23 mouse cellular contexts compared by ENCODE assay signal in genomic region chr9:44012164-44012563, GRCm38 (mm10). TPM values are rescaled to one million over a fixed set of nuclear protein-coding genes. Genes with fewer than 3 reads are reported as not detected.
A peak's percentile ranks its signal among the peaks of the same experiment; 100 is the strongest.
DNase-seq lines count a peak whose midpoint lies in the region; ATAC-seq and TF ChIP-seq lines count a peak whose summit lies in the region.
"Had no signal": no experiment of that assay in that cellular context is flagged by ENCODE, and none has a peak within 500 bp of the region (broad histone marks: within the 10 kb centered on the region; RNA-seq: fewer than 3 reads in every experiment).

No protein-coding gene starts in this region.

- no peak overlapping the region for H3K4me2 ChIP-seq in hindbrain, embryonic 15.5 days
- no peak overlapping the region for H3K4me2 ChIP-seq in hindbrain, embryonic 12.5 days (replicated peaks)
- no peak overlapping the region for H3K4me2 ChIP-seq in CH12.LX (ENCODE audit: insufficient read depth, low read depth, poor library complexity, severe bottlenecking)
- H3K4me2 ChIP-seq in midbrain, postnatal 0 days (ENCODE audit: low read depth, low read length, poor library complexity, severe bottlenecking) = no peak overlapping the region
- H3K4me2 ChIP-seq: limb, embryonic 13.5 days; lung, embryonic 14.5 days; neural tube, embryonic 12.5 days had no signal

- no peak for TF ChIP-seq POLR2A in CH12.LX (IDR thresholded peaks at IDR 0.05; ENCODE audit: low read depth, low read length)

- 0 out of 2 replicates have a peak overlapping the region, but pooled peaks have one; percentile 22 for H3K27ac ChIP-seq in hindbrain, embryonic 15.5 days (replicated peaks)
- H3K27ac ChIP-seq in hindbrain, embryonic 12.5 days = no peak overlapping the region
- no peak overlapping the region for H3K27ac ChIP-seq in CH12.LX (ENCODE audit: insufficient read depth, low read depth)
- H3K27ac ChIP-seq in midbrain, postnatal 0 days (ENCODE audit: low read depth, low read length) = 0 out of 2 replicates have a peak overlapping the region, but pooled peaks have one; percentile 32
- H3K27ac ChIP-seq: heart, embryonic 10.5 days; hindbrain, embryonic 10.5 days; limb, embryonic 13.5 days; liver, embryonic 14.5 days; neural tube, embryonic 12.5 days had no signal

- ATAC-seq in hindbrain, embryonic 15.5 days (ENCODE audit: low FRiP score, low read depth) = no peak
- ATAC-seq in hindbrain, embryonic 12.5 days (ENCODE audit: low FRiP score) = no peak
- peak; percentile 31; the same call in 1 of the 2 replicates for ATAC-seq in midbrain, postnatal 0 days (ENCODE audit: low FRiP score)
- no peak for ATAC-seq in erythroblast, adult 5-6 weeks (replicated peaks; ENCODE audit: low FRiP score, poor library complexity, severe bottlenecking)

- dilution Hi-C loops in CH12.LX (cut with MboI; ENCODE audit: extremely low pct_ligation_motif_present, extremely low pct_unique_long_range_greater_than_20kb, low sequenced_read_pairs) = no loop called here

- peaks cover 13% of the 10 kb centered on the region for H3K4me1 ChIP-seq in hindbrain, embryonic 15.5 days (replicated peaks)
- H3K4me1 ChIP-seq in hindbrain, embryonic 12.5 days = no peaks in the 10 kb centered on the region
- H3K4me1 ChIP-seq in CH12.LX (ENCODE audit: control insufficient read depth in 1 of 2, insufficient read depth in 2 of 2) = peaks cover 0 to 23% of the 10 kb centered on the region in 2 experiments; a peak in 2 of 4 replicates
- H3K4me1 ChIP-seq in midbrain, postnatal 0 days (ENCODE audit: insufficient read depth, low read length) = peaks cover 4% of the 10 kb centered on the region; the same call in 1 of the 2 replicates
- H3K4me1 ChIP-seq: limb, embryonic 13.5 days; neural tube, embryonic 12.5 days had no signal

- no peak for TF ChIP-seq RAD21 in CH12.LX (IDR thresholded peaks at IDR 0.05; ENCODE audit: low read depth, low read length)

- TF ChIP-seq CTCF in CH12.LX (conservative IDR thresholded peaks at IDR 0.05 in 1 of 2, IDR thresholded peaks at IDR 0.05 in 1 of 2; ENCODE audit: low read depth in 2 of 2, low read length in 2 of 2) = no peak
- no peak for TF ChIP-seq CTCF in midbrain, postnatal 0 days (IDR thresholded peaks at IDR 0.05)

- no peaks in the 10 kb centered on the region for H3K79me2 ChIP-seq in CH12.LX (replicated peaks; ENCODE audit: control insufficient read depth, extremely low read depth, insufficient read depth, poor library complexity, severe bottlenecking)

- H3K4me3 ChIP-seq in hindbrain, embryonic 15.5 days = no peak overlapping the region
- H3K4me3 ChIP-seq in hindbrain, embryonic 12.5 days = no peak overlapping the region
- H3K4me3 ChIP-seq in CH12.LX (replicated peaks in 1 of 3; ENCODE audit: low read depth in 2 of 3, low read length in 2 of 3, poor library complexity in 1 of 3) = no peak overlapping the region
- H3K4me3 ChIP-seq in midbrain, postnatal 0 days (ENCODE audit: low read depth, low read length) = no peak overlapping the region
- H3K4me3 ChIP-seq: heart, embryonic 10.5 days; hindbrain, embryonic 10.5 days; limb, embryonic 13.5 days; megakaryocyte, embryonic 14.5 days; neural tube, embryonic 12.5 days had no signal

- H3K9me3 ChIP-seq in hindbrain, embryonic 15.5 days = no peaks in the 10 kb centered on the region
- no peaks in the 10 kb centered on the region for H3K9me3 ChIP-seq in hindbrain, embryonic 12.5 days (replicated peaks)
- H3K9me3 ChIP-seq in CH12.LX (replicated peaks; ENCODE audit: low read length) = peaks cover 3% of the 10 kb centered on the region
- H3K9me3 ChIP-seq in midbrain, postnatal 0 days (ENCODE audit: low read length) = no peaks in the 10 kb centered on the region
- H3K9me3 ChIP-seq: heart, embryonic 10.5 days; hindbrain, embryonic 10.5 days; limb, embryonic 13.5 days; neural tube, embryonic 12.5 days had no signal

- WGBS in hindbrain, embryonic 15.5 days = 68% methylated on average over 6 of the region's 6 CpGs
- 75% methylated on average over 6 of the region's 6 CpGs for WGBS in hindbrain, embryonic 12.5 days
- 53% methylated on average over 6 of the region's 6 CpGs for WGBS in midbrain, postnatal 0 days

- H3K27me3 ChIP-seq in hindbrain, embryonic 15.5 days = no peaks in the 10 kb centered on the region
- H3K27me3 ChIP-seq in hindbrain, embryonic 12.5 days = no peaks in the 10 kb centered on the region
- peaks cover 45% of the 10 kb centered on the region for H3K27me3 ChIP-seq in CH12.LX (replicated peaks)
- no peaks in the 10 kb centered on the region for H3K27me3 ChIP-seq in midbrain, postnatal 0 days (ENCODE audit: insufficient read depth, low read length)
- H3K27me3 ChIP-seq: limb, embryonic 13.5 days; neural tube, embryonic 12.5 days had no signal

- H3K9ac ChIP-seq in hindbrain, embryonic 15.5 days = no peak overlapping the region
- no peak overlapping the region for H3K9ac ChIP-seq in hindbrain, embryonic 12.5 days
- no peak overlapping the region for H3K9ac ChIP-seq in CH12.LX (ENCODE audit: insufficient read depth, low read depth)
- no peak overlapping the region for H3K9ac ChIP-seq in midbrain, postnatal 0 days (replicated peaks; ENCODE audit: low read length, poor library complexity, severe bottlenecking)
- H3K9ac ChIP-seq: limb, embryonic 13.5 days; liver, embryonic 14.5 days; lung, embryonic 14.5 days; neural tube, embryonic 12.5 days had no signal

- in situ Hi-C loops in CH12.LX (cut with MboI; ENCODE audit: low pct_ligation_motif_present, low pct_unique_long_range_greater_than_20kb, low sequenced_read_pairs) = no loop called here

- TF ChIP-seq EP300 in CH12.LX (IDR thresholded peaks at IDR 0.05; ENCODE audit: low read length) = 0 out of 2 replicates have a peak, but pooled peaks have one; percentile 47

- peak; percentile 30 for DNase-seq in CH12.LX (ENCODE audit: extremely low read depth)
- DNase-seq in midbrain, postnatal 0 days (ENCODE audit: low spot score) = no peak
- DNase-seq in thymus, postnatal 25 days = peak; percentile 82
- DNase-seq in liver = no peak
- DNase-seq: adrenal gland, postnatal 10 days; cerebellum, adult 8-10 months; cerebellum, postnatal 36 days; embryo, embryonic 11 days; gastrocnemius, postnatal 36 days; kidney, adult 18-20 months; kidney, postnatal 4 days; lung, embryonic 14.5 days; lung, postnatal 36 days had no signal

- H3K36me3 ChIP-seq in hindbrain, embryonic 15.5 days = no peaks in the 10 kb centered on the region
- H3K36me3 ChIP-seq in hindbrain, embryonic 12.5 days = no peaks in the 10 kb centered on the region
- no peaks in the 10 kb centered on the region for H3K36me3 ChIP-seq in CH12.LX (replicated peaks in 1 of 2; ENCODE audit: control insufficient read depth in 1 of 2, insufficient read depth in 1 of 2, low read length in 1 of 2)
- H3K36me3 ChIP-seq in midbrain, postnatal 0 days (ENCODE audit: insufficient read depth, low read length) = no peaks in the 10 kb centered on the region
- H3K36me3 ChIP-seq: heart, embryonic 10.5 days; hindbrain, embryonic 10.5 days; limb, embryonic 13.5 days; neural tube, embryonic 12.5 days had no signal

TF ChIP-seq in CH12.LX, 34 proteins besides CTCF, POLR2A, EP300 and RAD21:
- peak; percentile 20; the same call in 1 of the 2 replicates for TF ChIP-seq ETS1 (conservative IDR thresholded peaks at IDR 0.05; ENCODE audit: low read depth, low read length)
- 0 out of 2 replicates have a peak, but pooled peaks have one; percentile 14 for TF ChIP-seq BHLHE40 (IDR thresholded peaks at IDR 0.05; ENCODE audit: low read depth, low read length)
- TF ChIP-seq TCF12 (IDR thresholded peaks at IDR 0.05; ENCODE audit: low read depth, low read length) = peak; percentile 70; the same call in 1 of the 2 replicates
- TF ChIP-seq ZNF384 (IDR thresholded peaks at IDR 0.05; ENCODE audit: low read depth, low read length) = no peak
- TF ChIP-seq RCOR1 (conservative IDR thresholded peaks at IDR 0.05; ENCODE audit: low read depth, low read length) = no peak
- TF ChIP-seq CHD1 (IDR thresholded peaks at IDR 0.05; ENCODE audit: low read depth, low read length) = no peak
- TF ChIP-seq SIN3A (IDR thresholded peaks at IDR 0.05; ENCODE audit: low read length) = no peak

RNA-seq across cellular contexts. Expression of gene Thy1, which starts 31.0 kb away (rescaled TPM):
- polyA plus RNA-seq in hindbrain, embryonic 15.5 days (2015; fragmentation: Nextera tagmentation; extraction: Ambion mirVana) = 7.2 and 8.2 TPM in 2 replicates
- not detected in 2 replicates for polyA plus RNA-seq in hindbrain, embryonic 12.5 days (2016; fragmentation: Nextera tagmentation; extraction: Ambion mirVana)
- not detected in 2 replicates for total RNA-seq in CH12.LX (2012; rRNA removed)
- total RNA-seq in CH12.LX (2014; rRNA removed) = not detected in 2 replicates
- not detected in 2 replicates for polyA plus RNA-seq in CH12.LX (2012; ENCODE audit: insufficient read length, low read depth)
- total RNA-seq in midbrain, postnatal 0 days (2014; rRNA removed) = 52.8 and 98.0 TPM in 2 replicates
- 24.7 and 28.8 TPM in 2 replicates for polyA plus RNA-seq in midbrain, postnatal 0 days (2015; fragmentation: Nextera tagmentation; extraction: Ambion mirVana)
- 1.5 and 9.0 TPM in 2 replicates for total RNA-seq in erythroblast, adult 5-6 weeks (2015; ENCODE audit: low replicate concordance)
- 5.0 TPM in 1 of 2 replicates, not detected in the other for total RNA-seq in erythroblast, adult 5-6 weeks (2017; ENCODE audit: low replicate concordance)
- polyA plus RNA-seq: C2C12 had no signal

RNA-seq across cellular contexts. Expression of gene Usp2, which starts 54.7 kb away (rescaled TPM):
- polyA plus RNA-seq in hindbrain, embryonic 15.5 days (2015; fragmentation: Nextera tagmentation; extraction: Ambion mirVana) = 12.2 and 15.2 TPM in 2 replicates
- polyA plus RNA-seq in hindbrain, embryonic 12.5 days (2016; fragmentation: Nextera tagmentation; extraction: Ambion mirVana) = 11.5 and 14.2 TPM in 2 replicates
- total RNA-seq in CH12.LX (2012; rRNA removed) = 1.3 and 2.2 TPM in 2 replicates
- total RNA-seq in CH12.LX (2014; rRNA removed) = 1.6 and 2.3 TPM in 2 replicates
- polyA plus RNA-seq in CH12.LX (2012; ENCODE audit: insufficient read length, low read depth) = 1.7 and 2.1 TPM in 2 replicates
- total RNA-seq in midbrain, postnatal 0 days (2014; rRNA removed) = 7.5 and 8.0 TPM in 2 replicates
- 14.5 and 15.1 TPM in 2 replicates for polyA plus RNA-seq in midbrain, postnatal 0 days (2015; fragmentation: Nextera tagmentation; extraction: Ambion mirVana)
- 1.0 and 1.3 TPM in 2 replicates for total RNA-seq in erythroblast, adult 5-6 weeks (2015; ENCODE audit: low replicate concordance)
- 0.28 and 5.7 TPM in 2 replicates for total RNA-seq in erythroblast, adult 5-6 weeks (2017; ENCODE audit: low replicate concordance)

Comparison
In these comparisons a context has a peak if more than half of its experiments do, and no peak if none do; other contexts are left out.
1. H3K27ac ChIP-seq: peak in hindbrain, embryonic 15.5 days (single experiment) and midbrain, postnatal 0 days (single experiment); none in hindbrain, embryonic 12.5 days (single experiment) and CH12.LX (single experiment).
2. DNase-seq: peak in CH12.LX (single experiment) and thymus, postnatal 25 days (single experiment); none in midbrain, postnatal 0 days (single experiment) and liver (single experiment).